Mouse (Mus musculus) megakaryocyte, adult 5-6 weeks (primary cell): Measurements from ENCODE around the gene Hoxc10. TPM values are rescaled to one million over a fixed set of nuclear protein-coding genes. Genes with fewer than 3 reads are reported as not detected.

Experiments
- ATAC-seq: 2 replicates; pipeline ENCODE4 v1.8.0; 2016; ENCODE audit warnings: mild to moderate bottlenecking, inconsistent platforms; ENCODE audit not compliant: poor library complexity, severe bottlenecking
- total RNA-seq, 2 experiments: library from RNA; stranded (forward) in 1 of 2; stranded (reverse) in 1 of 2; fragments of 153-499, 151-499 nt in 1 of 2; fragments of 221-1000, 200-1000 nt in 1 of 2; gene quantifications; 2 replicates each; pipeline versions ENCODE4 v1.2.3 to v1.2.4; 2015 to 2017

Gene Hoxc10
- total RNA-seq, 2 experiments from 2014 or later, result not detected

DNA sequence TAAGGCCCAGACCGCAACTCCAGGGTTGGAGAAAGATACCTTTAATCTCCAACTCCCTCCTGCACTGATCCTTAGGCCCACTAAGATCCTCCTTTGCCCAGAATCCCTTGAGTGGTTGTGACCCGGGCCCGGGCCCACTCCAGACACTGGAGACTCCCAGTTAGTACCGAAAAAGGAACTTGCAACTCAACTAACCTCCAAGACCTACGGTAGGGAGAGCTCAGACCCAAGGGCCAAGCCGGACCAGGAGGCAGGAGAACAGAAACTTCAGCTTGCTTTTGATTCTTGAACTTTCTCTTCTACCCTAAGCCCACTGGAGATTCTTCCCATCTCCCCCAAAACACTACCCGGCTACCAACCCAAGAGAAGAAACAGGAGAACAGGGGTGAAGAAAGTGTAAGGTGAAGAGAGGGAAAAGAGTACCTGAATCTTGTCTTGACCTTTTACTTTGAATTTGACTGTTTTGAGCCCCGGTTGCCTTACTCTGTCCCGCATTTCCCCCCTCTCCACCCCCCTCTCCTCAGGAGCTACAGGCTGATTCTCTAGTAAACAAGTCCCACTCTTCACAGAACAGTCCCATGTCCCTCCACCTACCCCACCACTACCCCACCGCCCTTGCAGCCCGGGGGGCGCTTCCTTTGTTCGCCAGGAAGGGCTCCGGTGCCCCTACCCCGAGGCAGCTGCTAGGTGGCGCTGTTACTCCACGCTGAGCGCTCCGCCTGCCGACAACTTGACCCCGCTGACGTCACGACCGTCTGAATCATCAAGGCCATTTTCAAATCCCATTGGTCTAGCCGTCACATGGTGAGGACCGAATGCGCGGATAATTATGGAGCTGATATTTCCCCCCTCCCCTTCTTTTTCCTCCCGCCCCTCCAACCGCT is 462 bp upstream of the Hoxc10 start:
- ATAC-seq, result peak; percentile 77

DNA sequence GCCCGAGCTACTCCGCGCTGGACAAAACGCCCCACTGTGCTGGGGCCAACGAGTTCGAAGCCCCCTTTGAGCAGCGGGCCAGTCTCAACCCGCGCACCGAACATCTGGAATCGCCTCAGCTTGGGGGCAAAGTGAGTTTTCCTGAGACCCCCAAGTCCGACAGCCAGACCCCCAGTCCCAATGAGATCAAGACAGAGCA is 615 bp downstream of the Hoxc10 start, which contains the start of gene Hoxc5:
TSS of gene Hoxc5 (plus strand) at position 132 of the 199 bp plus-strand sequence.
- no peak for ATAC-seq

DNA sequence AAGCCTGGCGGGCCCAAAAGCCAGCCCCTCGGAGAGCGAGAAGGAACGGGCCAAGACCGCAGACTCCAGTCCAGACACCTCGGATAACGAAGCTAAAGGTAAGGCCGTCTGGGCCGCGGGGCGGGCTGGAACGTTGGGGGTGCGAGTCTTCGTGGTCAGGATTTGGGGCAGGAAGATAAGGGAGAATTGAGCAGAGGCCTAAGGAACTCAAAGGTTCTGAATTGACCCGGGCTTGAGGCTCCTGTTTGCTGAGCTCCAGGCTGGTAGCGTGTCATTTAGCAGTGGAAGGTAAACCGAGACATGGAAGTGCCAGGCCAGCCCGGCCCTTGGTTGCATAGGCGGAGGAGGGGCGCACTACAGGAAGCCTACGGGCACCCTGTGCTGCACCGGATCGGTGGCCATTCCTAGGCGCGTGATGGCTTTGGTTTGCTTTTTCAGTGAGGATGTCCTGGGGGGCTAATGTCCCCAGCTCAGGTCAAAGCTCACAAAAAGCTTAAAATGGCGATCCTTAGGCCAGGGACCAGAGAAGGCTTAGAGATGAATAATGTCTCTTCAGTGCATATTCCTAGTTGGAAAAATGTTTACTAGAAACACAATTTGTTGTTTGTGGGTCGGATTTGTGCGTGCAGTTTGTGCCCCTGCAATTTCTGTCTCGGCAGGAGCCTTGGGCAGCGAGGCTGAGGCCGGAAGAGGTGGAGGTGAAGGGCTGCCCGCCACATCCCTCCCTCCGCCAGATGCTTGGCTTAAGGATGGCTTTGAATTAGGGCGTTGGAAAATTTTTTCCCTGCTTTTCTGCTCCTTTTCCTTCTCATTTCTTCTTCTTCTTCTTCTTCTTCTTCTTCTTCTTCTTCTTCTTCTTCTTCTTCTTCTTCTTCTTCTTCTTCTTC is 1.2 kb downstream of the Hoxc10 start:
- ATAC-seq, result no peak

GRCm38 (mm10) chr15:102969296-102969695 is 2.7 kb downstream of the Hoxc10 start:
- ATAC-seq, result no peak

GRCm38 (mm10) chr15:102970740-102971139 is 4.1 kb downstream of the Hoxc10 start:
- ATAC-seq, result no peak

GRCm38 (mm10) chr15:102972254-102972653 is 5.7 kb downstream of the Hoxc10 start:
- no peak for ATAC-seq

- ATAC-seq, result no peak
These were observed 6.2 kb downstream of the Hoxc10 start for GRCm38 (mm10) chr15:102972753-102973152.

GRCm38 (mm10) chr15:102975034-102975433 is 8.4 kb downstream of the Hoxc10 start:
- ATAC-seq, result no peak

- no peak for ATAC-seq
These were observed 9.1 kb downstream of the Hoxc10 start for GRCm38 (mm10) chr15:102975688-102976111.

DNA sequence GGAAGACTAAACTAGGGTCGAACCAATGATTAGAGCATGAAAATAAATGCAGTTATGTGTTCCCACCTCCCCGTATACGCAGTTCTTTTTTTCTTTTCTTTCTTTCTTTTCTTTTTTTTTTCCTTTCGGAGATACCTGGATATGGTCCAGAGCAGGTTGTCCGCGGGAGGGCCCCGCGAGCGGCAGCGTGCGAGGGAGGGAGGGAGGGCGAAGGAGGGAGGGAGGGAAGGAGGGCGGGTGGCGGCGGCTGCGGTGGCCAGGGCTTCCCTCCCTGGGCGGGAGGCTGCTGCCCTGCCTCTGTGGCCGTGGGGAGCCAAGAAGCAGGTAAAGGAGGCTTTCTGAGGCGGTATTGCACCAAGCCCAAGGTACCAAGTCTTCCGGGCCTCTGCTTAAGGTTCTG is 9.6 kb downstream of the Hoxc10 start, which contains the start of gene Hoxc9:
TSS of gene Hoxc9 (plus strand) at position 269 of the 400 bp plus-strand sequence.
- no peak for ATAC-seq

GRCm38 (mm10) chr15:102976631-102977422 is 10.2 kb downstream of the Hoxc10 start:
- no peak; the same call in 1 of the 2 replicates for ATAC-seq

- ATAC-seq, result no peak
These were observed 10.9 kb downstream of the Hoxc10 start for GRCm38 (mm10) chr15:102977423-102977974.

- no peak for ATAC-seq
These were observed 12.3 kb downstream of the Hoxc10 start for GRCm38 (mm10) chr15:102978615-102979515.

DNA sequence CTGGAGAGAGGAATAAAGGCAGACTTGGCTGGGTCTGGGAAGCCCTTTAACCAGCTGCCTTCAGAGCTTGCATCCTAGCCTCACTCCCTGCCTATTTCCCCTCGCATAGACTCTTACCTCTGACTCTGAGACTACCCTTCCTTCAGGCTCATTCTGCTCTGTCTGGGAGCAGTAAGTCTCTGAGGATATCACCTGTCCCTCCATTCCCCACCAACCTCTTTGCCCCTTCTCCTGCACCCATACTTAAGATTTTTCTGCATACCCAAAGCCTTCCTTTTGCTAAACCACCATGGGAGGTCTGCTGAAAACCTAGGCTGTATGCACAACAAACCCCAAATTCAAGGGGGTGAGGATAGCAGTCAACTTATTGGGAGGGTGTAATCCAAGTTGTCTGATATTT is 13.3 kb downstream of the Hoxc10 start:
- ATAC-seq, result no peak

GRCm38 (mm10) chr15:102980352-102980751 is 13.8 kb downstream of the Hoxc10 start:
- no peak for ATAC-seq

- no peak for ATAC-seq
These were observed 14.3 kb downstream of the Hoxc10 start for GRCm38 (mm10) chr15:102980912-102981311.

DNA sequence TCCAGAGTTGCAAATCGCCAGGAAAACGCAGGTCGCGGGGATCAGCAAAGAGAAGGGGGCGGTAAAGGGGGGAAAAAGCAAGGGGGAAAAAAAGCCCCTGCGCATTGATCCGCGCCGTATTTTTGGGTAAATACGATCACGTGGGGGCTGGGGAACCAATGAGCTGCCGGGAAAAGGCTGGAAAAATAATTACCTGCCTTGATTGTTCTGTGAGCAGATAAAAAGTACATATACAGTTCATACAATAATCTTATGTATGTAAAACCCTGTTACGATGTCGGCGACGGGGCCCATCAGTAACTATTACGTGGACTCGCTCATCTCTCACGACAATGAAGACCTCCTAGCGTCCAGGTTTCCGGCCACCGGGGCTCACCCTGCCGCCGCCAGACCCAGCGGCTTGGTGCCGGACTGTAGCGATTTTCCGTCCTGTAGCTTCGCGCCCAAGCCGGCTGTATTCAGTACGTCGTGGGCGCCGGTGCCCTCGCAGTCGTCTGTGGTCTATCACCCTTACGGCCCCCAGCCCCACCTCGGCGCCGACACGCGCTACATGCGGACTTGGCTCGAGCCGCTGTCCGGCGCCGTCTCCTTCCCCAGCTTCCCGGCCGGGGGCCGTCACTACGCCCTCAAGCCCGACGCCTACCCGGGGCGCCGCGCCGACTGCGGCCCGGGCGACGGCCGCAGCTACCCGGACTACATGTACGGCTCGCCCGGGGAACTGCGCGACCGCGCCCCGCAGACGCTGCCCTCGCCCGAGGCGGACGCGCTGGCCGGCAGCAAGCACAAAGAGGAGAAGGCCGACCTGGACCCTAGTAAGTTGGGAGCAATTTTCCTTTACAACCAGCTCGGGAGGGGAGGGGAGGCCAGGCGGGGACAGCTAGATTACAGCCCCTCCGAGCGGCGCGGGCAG is 15.0 kb downstream of the Hoxc10 start:
- no peak for ATAC-seq

DNA sequence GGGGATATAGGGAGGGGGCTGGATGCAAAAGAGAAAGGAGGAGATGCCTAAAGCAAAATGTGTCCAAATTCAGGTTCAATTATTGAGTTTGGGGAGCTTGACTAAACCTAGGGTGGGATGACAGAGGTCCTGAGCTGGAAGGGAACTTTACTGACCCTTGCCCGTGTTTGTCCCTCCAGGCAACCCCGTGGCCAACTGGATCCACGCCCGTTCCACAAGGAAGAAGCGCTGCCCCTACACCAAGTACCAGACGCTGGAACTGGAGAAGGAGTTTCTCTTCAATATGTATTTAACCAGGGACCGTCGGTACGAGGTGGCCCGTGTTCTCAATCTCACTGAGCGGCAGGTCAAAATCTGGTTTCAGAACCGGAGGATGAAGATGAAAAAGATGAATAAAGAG is 17.1 kb downstream of the Hoxc10 start:
- ATAC-seq, result no peak

GRCm38 (mm10) chr15:102984521-102984920 is 17.9 kb downstream of the Hoxc10 start:
- ATAC-seq, result no peak
